Mouse (Mus musculus): ENCODE data around the gene Tbl2.

DNA sequence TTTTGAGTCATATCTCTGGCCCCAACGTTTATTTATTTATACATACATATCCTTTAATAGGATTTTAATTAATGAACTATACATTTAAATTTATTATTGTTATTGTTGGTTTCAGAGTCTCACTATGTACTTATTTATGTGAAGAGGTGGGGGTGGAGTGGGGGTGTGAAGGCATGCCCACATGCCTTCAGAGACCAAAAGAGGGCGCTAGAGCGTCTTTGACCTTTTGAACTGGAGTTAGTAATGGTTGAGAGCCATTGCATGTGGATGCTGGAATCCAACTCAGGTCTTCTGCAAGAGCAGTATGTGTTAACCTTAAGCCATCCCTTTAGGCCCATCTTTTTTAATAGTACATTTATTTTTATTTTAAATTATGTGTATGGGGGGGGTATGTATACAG, 36.1 kb downstream of the Tbl2 start:
- TF ChIP-seq EP300 (IDR thresholded peaks at IDR 0.05; ENCODE audit: insufficient read depth, low read depth, low read length): no peak
- peak; percentile 54 for TF ChIP-seq CTCF (IDR thresholded peaks at IDR 0.05)
- TF ChIP-seq POLR2A (IDR thresholded peaks at IDR 0.05; ENCODE audit: insufficient read depth, low read depth, low read length): no peak

All from heart, adult 2 months (tissue).